Mouse (Mus musculus) ES-E14 (cell line): ENCODE data around the gene Reep3.

ENCODE experiments used
- CHD2 ChIP-seq: IDR thresholded peaks from 2 replicates; pipeline ENCODE4 v1.6.1; 2014; ENCODE audit warnings: mild to moderate bottlenecking, low read depth, low read length, inconsistent platforms
- MAFK ChIP-seq: IDR thresholded peaks from 2 replicates; pipeline ENCODE4 v1.6.1; 2014; ENCODE audit warnings: mild to moderate bottlenecking, low read depth, low read length, inconsistent platforms; ENCODE audit not compliant: insufficient read depth
- ZC3H11A ChIP-seq: IDR thresholded peaks from 2 replicates; pipeline ENCODE4 v1.6.1; 2012; ENCODE audit warnings: low read depth, mild to moderate bottlenecking, inconsistent platforms, low read length, borderline replicate concordance
- ZNF384 ChIP-seq: IDR thresholded peaks from 2 replicates; pipeline ENCODE4 v1.6.1; 2012; ENCODE audit warnings: low read depth, low read length, inconsistent platforms

- TF ChIP-seq ZC3H11A: no peak
- TF ChIP-seq ZNF384: no peak
- TF ChIP-seq MAFK: no peak
- no peak for TF ChIP-seq CHD2
These were observed 128.2 kb downstream of the Reep3 start for GRCm38 (mm10) chr10:66968541-66968940.
